In the genomic region with DNA sequence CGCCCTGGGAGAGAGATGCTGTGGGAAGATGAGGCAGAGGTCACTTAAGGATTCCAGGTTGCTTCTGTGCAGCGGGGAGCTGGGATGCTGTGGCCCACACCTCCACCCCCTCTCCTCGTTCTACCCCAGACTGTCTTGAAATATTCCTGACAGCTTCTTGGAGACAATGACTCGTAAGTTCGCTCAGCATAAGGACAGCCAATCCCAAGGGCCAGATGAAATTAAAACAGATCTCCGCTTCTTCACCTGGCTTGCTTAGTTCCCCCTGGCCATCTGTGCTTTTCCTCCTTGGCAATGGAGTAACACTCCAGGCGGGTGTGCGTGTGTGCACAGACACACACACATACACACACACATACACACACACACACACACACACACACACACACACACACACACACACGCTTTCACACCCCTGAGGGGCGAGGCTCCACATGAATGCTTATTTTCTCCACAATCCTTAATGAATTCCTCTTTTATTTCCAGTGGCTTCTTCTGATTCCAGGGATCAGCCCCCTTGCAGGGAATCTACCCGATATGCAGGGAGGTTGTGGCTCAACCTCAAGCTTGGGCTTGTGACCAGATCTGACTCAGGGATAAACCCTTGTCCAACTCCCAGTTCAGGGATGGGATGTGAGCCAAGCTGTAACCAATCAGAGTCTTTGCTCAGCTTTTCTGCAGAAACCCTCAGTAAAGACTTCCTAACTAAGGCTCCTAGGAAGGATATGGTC, we compare ENCODE assay signal across 11 mouse cellular contexts. TPM values are rescaled to one million over a fixed set of nuclear protein-coding genes. Genes with fewer than 3 reads are reported as not detected.
DNase-seq lines count a peak whose midpoint lies in the region; ATAC-seq lines count a peak whose summit lies in the region.
"Had no signal": no experiment of that assay in that cellular context is flagged by ENCODE, and none has a peak within 500 bp of the region (broad histone marks: within the 10 kb centered on the region; RNA-seq: fewer than 3 reads in every experiment).

No protein-coding gene starts in this region.

- H3K9ac ChIP-seq in neural tube, embryonic 13.5 days = peak overlapping the region; percentile 34; the same call in 1 of the 2 replicates
- H3K9ac ChIP-seq: hindbrain, embryonic 15.5 days; limb, embryonic 12.5 days had no signal

- H3K27me3 ChIP-seq in neural tube, embryonic 13.5 days = no peaks in the 10 kb centered on the region
- H3K27me3 ChIP-seq: hindbrain, embryonic 15.5 days; limb, embryonic 12.5 days had no signal

- H3K4me3 ChIP-seq in neural tube, embryonic 13.5 days = no peak overlapping the region
- H3K4me3 ChIP-seq: hindbrain, embryonic 15.5 days; limb, embryonic 12.5 days had no signal

- no peaks in the 10 kb centered on the region for H3K9me3 ChIP-seq in neural tube, embryonic 13.5 days
- H3K9me3 ChIP-seq: hindbrain, embryonic 15.5 days; limb, embryonic 12.5 days had no signal

- peaks cover 53% of the 10 kb centered on the region for H3K4me1 ChIP-seq in neural tube, embryonic 13.5 days (replicated peaks)

- peak; percentile 61 for DNase-seq in adrenal gland, postnatal 14 days
- DNase-seq in adrenal gland, postnatal 4 days (ENCODE audit: low spot score in 2 of 2) = no peak
- no peak for DNase-seq in neural tube, embryonic 10.5 days (ENCODE audit: extremely low spot score, low spot score)
- DNase-seq in gastrocnemius, adult 18-20 months (ENCODE audit: low spot score) = peak; percentile 84
- DNase-seq in right cerebral cortex, postnatal 36 days (ENCODE audit: low spot score in 2 of 2) = peak; percentile 55 to 74
- DNase-seq in kidney, postnatal 10 days = no peak
- no peak for DNase-seq in layer of hippocampus, postnatal 10 days (ENCODE audit: low spot score in 2 of 2)
- DNase-seq: B cell, adult 2 months had no signal

- 67% methylated on average over 11 of the region's 11 CpGs for WGBS in neural tube, embryonic 13.5 days

- H3K27ac ChIP-seq in neural tube, embryonic 13.5 days (replicated peaks) = no peak overlapping the region; the same call in 1 of the 2 replicates
- H3K27ac ChIP-seq: hindbrain, embryonic 15.5 days; limb, embryonic 12.5 days had no signal

- H3K36me3 ChIP-seq in neural tube, embryonic 13.5 days = no peaks in the 10 kb centered on the region
- H3K36me3 ChIP-seq: hindbrain, embryonic 15.5 days had no signal

- ATAC-seq in neural tube, embryonic 13.5 days (ENCODE audit: low read depth) = no peak

- no peak overlapping the region for H3K4me2 ChIP-seq in neural tube, embryonic 13.5 days
- H3K4me2 ChIP-seq: hindbrain, embryonic 15.5 days; limb, embryonic 12.5 days had no signal

RNA-seq across cellular contexts. Expression of a gene that starts 8.4 kb away (rescaled TPM):
- 14.1 and 15.0 TPM in 2 replicates for total RNA-seq in adrenal gland, postnatal 14 days (2021)
- total RNA-seq in adrenal gland, postnatal 4 days (2021) = 10 to 100 TPM; 35.3 to 37.2 TPM
- polyA plus RNA-seq in neural tube, embryonic 13.5 days (2015; fragmentation: Nextera tagmentation; extraction: Ambion mirVana) = 40.7 and 42.1 TPM in 2 replicates
- 10 to 100 TPM in 1 of 2 experiments, 1 to 10 TPM in 1; 8.5 to 13.5 TPM for total RNA-seq in gastrocnemius, adult 18-20 months (2021)
- total RNA-seq in layer of hippocampus, postnatal 10 days (2021) = 10 to 100 TPM; 15.7 to 16.6 TPM

RNA-seq across cellular contexts. Expression of a gene that starts 35.2 kb away (rescaled TPM):
- 159 and 169 TPM in 2 replicates for total RNA-seq in adrenal gland, postnatal 14 days (2021)
- total RNA-seq in adrenal gland, postnatal 4 days (2021) = 100 to 1,000 TPM; 179 to 186 TPM
- 156 and 161 TPM in 2 replicates for polyA plus RNA-seq in neural tube, embryonic 13.5 days (2015; fragmentation: Nextera tagmentation; extraction: Ambion mirVana)
- 100 to 1,000 TPM; 116 to 123 TPM for total RNA-seq in gastrocnemius, adult 18-20 months (2021)
- total RNA-seq in layer of hippocampus, postnatal 10 days (2021) = 100 to 1,000 TPM; 625 to 664 TPM

RNA-seq across cellular contexts. Expression of a gene that starts 58.4 kb away (rescaled TPM):
- 8.0 and 8.9 TPM in 2 replicates for total RNA-seq in adrenal gland, postnatal 14 days (2021)
- total RNA-seq in adrenal gland, postnatal 4 days (2021) = 10 to 100 TPM; 13.1 to 14.5 TPM
- 6.8 and 7.9 TPM in 2 replicates for polyA plus RNA-seq in neural tube, embryonic 13.5 days (2015; fragmentation: Nextera tagmentation; extraction: Ambion mirVana)
- 10 to 100 TPM; 24.5 to 31.0 TPM for total RNA-seq in gastrocnemius, adult 18-20 months (2021)
- 100 to 1,000 TPM; 145 TPM for total RNA-seq in layer of hippocampus, postnatal 10 days (2021)

Comparison
In these comparisons a context has a peak if more than half of its experiments do, and no peak if none do; other contexts are left out.
1. DNase-seq: peak in adrenal gland, postnatal 14 days (single experiment), gastrocnemius, adult 18-20 months (single experiment) and right cerebral cortex, postnatal 36 days (2 of 2); none in adrenal gland, postnatal 4 days (0 of 2), neural tube, embryonic 10.5 days (single experiment), kidney, postnatal 10 days (single experiment) and layer of hippocampus, postnatal 10 days (0 of 2).
2. RNA of a gene that starts 58.4 kb away (total RNA-seq): 145 TPM in layer of hippocampus, postnatal 10 days; 24.5 to 31.0 TPM in gastrocnemius, adult 18-20 months, 13.1 to 14.5 TPM in adrenal gland, postnatal 4 days and 8.0 to 8.9 TPM in adrenal gland, postnatal 14 days; every median in the first group is over 4 times any median in the second.